Mouse (Mus musculus): ENCODE results near the gene Cep112.

GRCm38 (mm10) chr11:108532901-108533300 is 107.9 kb downstream of the Cep112 start:
- TF ChIP-seq CTCF (IDR thresholded peaks at IDR 0.05; ENCODE audit: low read depth) (no peak), EP300 (IDR thresholded peaks at IDR 0.05; ENCODE audit: low read depth) (no peak)

Measured in liver, embryonic 14.5 days (tissue).